Mouse (Mus musculus): ENCODE measurements around the gene Gadl1. TPM values are rescaled to one million over a fixed set of nuclear protein-coding genes. Genes with fewer than 3 reads are reported as not detected.

The Gadl1 gene
- polyA plus RNA-seq, 1 experiment from 2014 or later, result not detected

- Histone ChIP-seq H3K27ac (no peak overlapping the region), H3K4me3 (ENCODE audit: inconsistent target) (no peak overlapping the region), H3K36me3 (ENCODE audit: inconsistent target) (peaks cover 57% of the 10 kb centered on the region; the same call in 1 of the 2 replicates), H3K79me2 (ENCODE audit: inconsistent target) (peaks cover 32% of the 10 kb centered on the region; the same call in 1 of the 2 replicates)
- whole genome bisulfite sequencing (ENCODE audit: missing documents), result 34% methylated on average over 16 of the region's 16 CpGs
Observed at GRCm38 (mm10) chr9:116098724-116099595, 189.7 kb downstream of the Gadl1 start.

GRCm38 (mm10) chr9:116099596-116099993, 190.3 kb downstream of the Gadl1 start:
- peaks cover 32% of the 10 kb centered on the region; the same call in 1 of the 2 replicates for H3K79me2 ChIP-seq (ENCODE audit: inconsistent target)
- H3K27ac ChIP-seq, result no peak overlapping the region
- H3K36me3 ChIP-seq (ENCODE audit: inconsistent target), result peaks cover 54% of the 10 kb centered on the region
- 91% methylated on average over 6 of the region's 6 CpGs for WGBS (ENCODE audit: missing documents)
- no peak overlapping the region for H3K4me3 ChIP-seq (ENCODE audit: inconsistent target)

- no peak overlapping the region for H3K27ac ChIP-seq
- 95% methylated on average over 9 of the region's 9 CpGs for WGBS (ENCODE audit: missing documents)
- H3K4me3 ChIP-seq (ENCODE audit: inconsistent target), result no peak overlapping the region
- H3K79me2 ChIP-seq (ENCODE audit: inconsistent target), result peaks cover 32% of the 10 kb centered on the region; the same call in 1 of the 2 replicates
- H3K36me3 ChIP-seq (ENCODE audit: inconsistent target), result peaks cover 54% of the 10 kb centered on the region
Observed at GRCm38 (mm10) chr9:116100015-116100414, 190.8 kb downstream of the Gadl1 start.

- 50% methylated on average over 11 of the region's 11 CpGs for WGBS (ENCODE audit: missing documents)
- peaks cover 72% of the 10 kb centered on the region for H3K36me3 ChIP-seq (ENCODE audit: inconsistent target)
- peaks cover 39% of the 10 kb centered on the region; the same call in 1 of the 2 replicates for H3K79me2 ChIP-seq (ENCODE audit: inconsistent target)
- no peak overlapping the region for H3K4me3 ChIP-seq (ENCODE audit: inconsistent target)
- H3K27ac ChIP-seq, result peak overlapping the region; percentile 63
Observed at GRCm38 (mm10) chr9:116101842-116102241, 192.6 kb downstream of the Gadl1 start.

- WGBS (ENCODE audit: missing documents), result 84% methylated on average over 16 of the region's 17 CpGs
- H3K4me3 ChIP-seq (ENCODE audit: inconsistent target), result no peak overlapping the region
- peaks cover 74% of the 10 kb centered on the region for H3K36me3 ChIP-seq (ENCODE audit: inconsistent target)
- H3K27ac ChIP-seq, result no peak overlapping the region
- peaks cover 45% of the 10 kb centered on the region; the same call in 1 of the 2 replicates for H3K79me2 ChIP-seq (ENCODE audit: inconsistent target)
Observed at GRCm38 (mm10) chr9:116104770-116105169, 195.5 kb downstream of the Gadl1 start.

- Histone ChIP-seq H3K36me3 (ENCODE audit: inconsistent target) (peaks cover 89% of the 10 kb centered on the region), H3K4me3 (ENCODE audit: inconsistent target) (no peak overlapping the region), H3K79me2 (ENCODE audit: inconsistent target) (peaks cover 40% of the 10 kb centered on the region; the same call in 1 of the 2 replicates), H3K27ac (no peak overlapping the region)
- WGBS (ENCODE audit: missing documents), result 77% methylated on average over 2 of the region's 2 CpGs
Observed at GRCm38 (mm10) chr9:116108729-116109128, 199.5 kb downstream of the Gadl1 start.

- Histone ChIP-seq H3K4me3 (ENCODE audit: inconsistent target) (no peak overlapping the region), H3K36me3 (ENCODE audit: inconsistent target) (peaks cover 69% of the 10 kb centered on the region), H3K27ac (no peak overlapping the region), H3K79me2 (ENCODE audit: inconsistent target) (peaks cover 38% of the 10 kb centered on the region; the same call in 1 of the 2 replicates)
- WGBS (ENCODE audit: missing documents), result 72% methylated on average over 9 of the region's 9 CpGs
Observed at GRCm38 (mm10) chr9:116111149-116111970, 202.1 kb downstream of the Gadl1 start.

GRCm38 (mm10) chr9:116114339-116114738, 205.1 kb downstream of the Gadl1 start:
- H3K27ac ChIP-seq, result no peak overlapping the region
- 46% methylated on average over 3 of the region's 4 CpGs for WGBS (ENCODE audit: missing documents)
- H3K36me3 ChIP-seq (ENCODE audit: inconsistent target), result peaks cover 65% of the 10 kb centered on the region

GRCm38 (mm10) chr9:116115875-116116274, 206.6 kb downstream of the Gadl1 start:
- no peaks in the 10 kb centered on the region; the same call in 1 of the 2 replicates for H3K79me2 ChIP-seq (ENCODE audit: inconsistent target)
- no peak overlapping the region for H3K27ac ChIP-seq
- H3K4me3 ChIP-seq (ENCODE audit: inconsistent target), result no peak overlapping the region
- WGBS (ENCODE audit: missing documents), result 94% methylated on average over 7 of the region's 7 CpGs
- H3K36me3 ChIP-seq (ENCODE audit: inconsistent target), result peaks cover 59% of the 10 kb centered on the region

More at GRCm38 (mm10) chr9:116114339-116114738, 205.1 kb downstream of the Gadl1 start:
- peaks cover 8% of the 10 kb centered on the region; the same call in 1 of the 2 replicates for H3K79me2 ChIP-seq (ENCODE audit: inconsistent target)
- H3K4me3 ChIP-seq (ENCODE audit: inconsistent target), result no peak overlapping the region

GRCm38 (mm10) chr9:116118332-116118872, 209.1 kb downstream of the Gadl1 start:
- Histone ChIP-seq H3K27ac (no peak overlapping the region), H3K36me3 (ENCODE audit: inconsistent target) (peaks cover 38% of the 10 kb centered on the region), H3K79me2 (ENCODE audit: inconsistent target) (no peaks in the 10 kb centered on the region; the same call in 1 of the 2 replicates), H3K4me3 (ENCODE audit: inconsistent target) (no peak overlapping the region)
- WGBS (ENCODE audit: missing documents), result 89% methylated on average over 8 of the region's 8 CpGs

GRCm38 (mm10) chr9:116119990-116120389, 210.7 kb downstream of the Gadl1 start:
- Histone ChIP-seq H3K79me2 (ENCODE audit: inconsistent target) (no peaks in the 10 kb centered on the region; the same call in 1 of the 2 replicates), H3K27ac (no peak overlapping the region), H3K4me3 (ENCODE audit: inconsistent target) (no peak overlapping the region), H3K36me3 (ENCODE audit: inconsistent target) (peaks cover 48% of the 10 kb centered on the region)
- WGBS (ENCODE audit: missing documents), result 99% methylated on average over 7 of the region's 7 CpGs

GRCm38 (mm10) chr9:116121472-116121871, 212.2 kb downstream of the Gadl1 start:
- 36% methylated on average over 7 of the region's 7 CpGs for WGBS (ENCODE audit: missing documents)
- Histone ChIP-seq H3K79me2 (ENCODE audit: inconsistent target) (no peaks in the 10 kb centered on the region), H3K27ac (no peak overlapping the region), H3K4me3 (ENCODE audit: inconsistent target) (no peak overlapping the region), H3K36me3 (ENCODE audit: inconsistent target) (peaks cover 58% of the 10 kb centered on the region)

- 86% methylated on average over 6 of the region's 6 CpGs for WGBS (ENCODE audit: missing documents)
- peak overlapping the region; percentile 48; the same call in 1 of the 2 replicates for H3K27ac ChIP-seq
- peaks cover 59% of the 10 kb centered on the region for H3K36me3 ChIP-seq (ENCODE audit: inconsistent target)
- no peak overlapping the region for H3K4me3 ChIP-seq (ENCODE audit: inconsistent target)
- no peaks in the 10 kb centered on the region for H3K79me2 ChIP-seq (ENCODE audit: inconsistent target)
Observed at GRCm38 (mm10) chr9:116122544-116122943, 213.3 kb downstream of the Gadl1 start.

GRCm38 (mm10) chr9:116122969-116123589, 213.8 kb downstream of the Gadl1 start:
- no peak overlapping the region for H3K4me3 ChIP-seq (ENCODE audit: inconsistent target)
- no peaks in the 10 kb centered on the region for H3K79me2 ChIP-seq (ENCODE audit: inconsistent target)
- H3K27ac ChIP-seq, result peak overlapping the region; percentile 48
- H3K36me3 ChIP-seq (ENCODE audit: inconsistent target), result peaks cover 62% of the 10 kb centered on the region
- WGBS (ENCODE audit: missing documents), result 16% methylated on average over 8 of the region's 9 CpGs

All from macrophage (primary cell).